Comparison of ENCODE assay signal across 13 mouse cellular contexts in genomic region chr5:90608906-90609305, GRCm38 (mm10). TPM values are rescaled to one million over a fixed set of nuclear protein-coding genes. Genes with fewer than 3 reads are reported as not detected.
DNase-seq lines count a peak whose midpoint lies in the region; ATAC-seq lines count a peak whose summit lies in the region.
"Had no signal": no experiment of that assay in that cellular context is flagged by ENCODE, and none has a peak within 500 bp of the region (broad histone marks: within the 10 kb centered on the region; RNA-seq: fewer than 3 reads in every experiment).

No protein-coding gene starts in this region.

- H3K4me1 ChIP-seq in heart, embryonic 13.5 days: peaks cover 17% of the 10 kb centered on the region
- peaks cover 5 to 12% of the 10 kb centered on the region in 2 experiments; a peak in 3 of 4 replicates for H3K4me1 ChIP-seq in heart, embryonic 14.5 days (ENCODE audit: control insufficient read depth in 2 of 2, insufficient read depth in 2 of 2, low read length in 2 of 2)
- no peaks in the 10 kb centered on the region for H3K4me1 ChIP-seq in liver, embryonic 13.5 days (replicated peaks)
- H3K4me1 ChIP-seq: neural tube, embryonic 13.5 days had no signal

- no peak overlapping the region for H3K9ac ChIP-seq in heart, embryonic 13.5 days
- H3K9ac ChIP-seq in heart, embryonic 14.5 days (ENCODE audit: low read length): no peak overlapping the region
- H3K9ac ChIP-seq in liver, embryonic 13.5 days: no peak overlapping the region
- H3K9ac ChIP-seq: neural tube, embryonic 13.5 days had no signal

- no peaks in the 10 kb centered on the region for H3K9me3 ChIP-seq in heart, embryonic 13.5 days
- H3K9me3 ChIP-seq in heart, embryonic 14.5 days (ENCODE audit: control insufficient read depth, low read length): no peaks in the 10 kb centered on the region
- no peaks in the 10 kb centered on the region for H3K9me3 ChIP-seq in liver, embryonic 13.5 days (replicated peaks)
- H3K9me3 ChIP-seq: neural tube, embryonic 13.5 days had no signal

- intact Hi-C loops in heart, postnatal 36 days (cut with DNase I): no loop called here

- H3K4me3 ChIP-seq in heart, embryonic 13.5 days: no peak overlapping the region
- no peak overlapping the region for H3K4me3 ChIP-seq in heart, embryonic 14.5 days (ENCODE audit: control insufficient read depth in 1 of 2, insufficient read depth in 1 of 2, low read depth in 1 of 2, low read length in 2 of 2)
- no peak overlapping the region for H3K4me3 ChIP-seq in liver, embryonic 13.5 days (replicated peaks)
- H3K4me3 ChIP-seq: neural tube, embryonic 13.5 days had no signal

- ATAC-seq in heart, embryonic 13.5 days (ENCODE audit: extremely low read depth, insufficient number of reproducible peaks, low FRiP score, low TSS enrichment): no peak
- peak; percentile 61; the same call in 1 of the 2 replicates for ATAC-seq in heart, embryonic 14.5 days (ENCODE audit: insufficient number of reproducible peaks, insufficient read depth, low FRiP score, low read depth)
- ATAC-seq in liver, embryonic 13.5 days (ENCODE audit: low read depth): 0 out of 2 replicates have a peak, but pooled peaks have one; percentile 36
- ATAC-seq: hindbrain, postnatal 0 days had no signal

- no peak overlapping the region for H3K27ac ChIP-seq in heart, embryonic 13.5 days (replicated peaks)
- no peak overlapping the region for H3K27ac ChIP-seq in heart, embryonic 14.5 days (replicated peaks in 1 of 2; ENCODE audit: control insufficient read depth in 1 of 2, insufficient read depth in 1 of 2, low read depth in 2 of 2, low read length in 2 of 2)
- no peak overlapping the region for H3K27ac ChIP-seq in liver, embryonic 13.5 days
- H3K27ac ChIP-seq: hindbrain, postnatal 0 days; neural tube, embryonic 13.5 days had no signal

- peak overlapping the region; percentile 12 for H3K4me2 ChIP-seq in heart, embryonic 13.5 days
- H3K4me2 ChIP-seq in heart, embryonic 14.5 days (ENCODE audit: low read length): peak overlapping the region; percentile 3; the same call in 1 of the 2 replicates
- no peak overlapping the region for H3K4me2 ChIP-seq in liver, embryonic 13.5 days
- H3K4me2 ChIP-seq: midbrain, embryonic 11.5 days; neural tube, embryonic 13.5 days had no signal

- 37% methylated on average over 11 of the region's 11 CpGs for WGBS in heart, embryonic 13.5 days
- WGBS in heart, embryonic 14.5 days: 42% methylated on average over 11 of the region's 11 CpGs
- WGBS in liver, embryonic 13.5 days (ENCODE audit: insufficient replicate concordance): 26% methylated on average over 11 of the region's 11 CpGs

- no peak for DNase-seq in heart, postnatal 36 days
- peak; percentile 51 for DNase-seq in 416B (ENCODE audit: low read depth)
- no peak for DNase-seq in liver, embryonic 13.5 days
- DNase-seq in natural killer cell, adult 2 months (ENCODE audit: low spot score in 2 of 2): no peak
- DNase-seq in ovary, postnatal 10 days (ENCODE audit: low spot score): no peak
- no peak for DNase-seq in layer of hippocampus, postnatal 14 days (ENCODE audit: low spot score in 2 of 2)
- DNase-seq: cerebellum, adult 9-10 months; gastrocnemius, postnatal 36 days had no signal

- H3K27me3 ChIP-seq in heart, embryonic 13.5 days (replicated peaks): 0 out of 2 replicates have a peak, but pooled peaks cover 4% of the 10 kb centered on the region
- H3K27me3 ChIP-seq in heart, embryonic 14.5 days (ENCODE audit: control insufficient read depth, insufficient read depth, low read length): no peaks in the 10 kb centered on the region
- 0 out of 2 replicates have a peak, but pooled peaks cover 3% of the 10 kb centered on the region for H3K27me3 ChIP-seq in liver, embryonic 13.5 days
- H3K27me3 ChIP-seq: neural tube, embryonic 13.5 days had no signal

- H3K36me3 ChIP-seq in heart, embryonic 13.5 days: no peaks in the 10 kb centered on the region
- H3K36me3 ChIP-seq in heart, embryonic 14.5 days (ENCODE audit: control insufficient read depth, insufficient read depth, low read length): no peaks in the 10 kb centered on the region
- no peaks in the 10 kb centered on the region for H3K36me3 ChIP-seq in liver, embryonic 13.5 days
- H3K36me3 ChIP-seq: neural tube, embryonic 13.5 days had no signal

RNA-seq across cellular contexts. Expression of gene Rassf6, which starts 31.6 kb away (rescaled TPM):
- polyA plus RNA-seq in heart, embryonic 13.5 days (2015; fragmentation: Nextera tagmentation; extraction: Ambion mirVana): 0.43 and 0.71 TPM in 2 replicates
- total RNA-seq in heart, postnatal 36 days (2021): not detected
- polyA plus RNA-seq in heart, embryonic 14.5 days (2014; fragmentation: Nextera tagmentation; extraction: Ambion mirVana): 0.27 and 0.55 TPM in 2 replicates
- 3.8 and 4.9 TPM in 2 replicates for polyA plus RNA-seq in liver, embryonic 13.5 days (2015; fragmentation: Nextera tagmentation; extraction: Ambion mirVana)
- total RNA-seq in layer of hippocampus, postnatal 14 days (2021): under 1 TPM; 0.32 to 0.52 TPM
- total RNA-seq: gastrocnemius, postnatal 36 days had no signal

RNA-seq across cellular contexts. Expression of gene 5830473C10Rik, which starts 48.0 kb away (rescaled TPM):
- polyA plus RNA-seq in heart, embryonic 13.5 days (2015; fragmentation: Nextera tagmentation; extraction: Ambion mirVana): not detected in 2 replicates
- total RNA-seq in heart, postnatal 36 days (2021): not detected
- polyA plus RNA-seq in heart, embryonic 14.5 days (2014; fragmentation: Nextera tagmentation; extraction: Ambion mirVana): not detected in 2 replicates
- 0.28 and 0.42 TPM in 2 replicates for polyA plus RNA-seq in liver, embryonic 13.5 days (2015; fragmentation: Nextera tagmentation; extraction: Ambion mirVana)
- total RNA-seq in layer of hippocampus, postnatal 14 days (2021): under 1 TPM in 1 of 2 experiments, not detected in 1; 0.19 TPM
- total RNA-seq: gastrocnemius, postnatal 36 days; hindbrain, postnatal 0 days had no signal
- polyA plus RNA-seq: midbrain, embryonic 11.5 days; neural tube, embryonic 13.5 days had no signal
